Mouse (Mus musculus): ENCODE results near the gene Dis3l. TPM values are rescaled to one million over a fixed set of nuclear protein-coding genes. Genes with fewer than 3 reads are reported as not detected.

Gene Dis3l
- polyA plus RNA-seq (2015; fragmentation: Nextera tagmentation; extraction: Ambion mirVana) = 13.9 and 14.5 TPM in 2 replicates

DNA sequence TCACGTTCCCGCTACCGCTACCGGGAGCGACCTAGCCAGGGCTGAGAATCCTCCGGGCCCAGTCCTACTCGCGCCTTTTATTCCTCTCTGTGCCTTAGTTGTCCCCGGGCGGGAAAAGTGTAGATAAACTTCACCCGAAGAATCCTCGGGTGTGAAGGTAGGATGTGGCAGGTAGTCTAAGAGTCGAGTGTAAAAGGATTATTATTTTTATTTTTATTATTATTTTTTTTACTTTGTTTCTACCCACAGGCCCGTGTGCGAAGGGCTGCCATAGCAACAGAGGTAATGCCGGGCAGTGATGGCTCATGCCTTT lies at the start of gene Dis3l:
TSS of gene Dis3l (minus strand) at position 35 of the 313 bp plus-strand sequence.
- no peak for DNase-seq (ENCODE audit: low spot score)
- H3K9me3 ChIP-seq (replicated peaks; ENCODE audit: low read length) = no peaks in the 10 kb centered on the region
- TF ChIP-seq CTCF (IDR thresholded peaks at IDR 0.05; ENCODE audit: low read depth) = no peak
- ATAC-seq (replicated peaks; ENCODE audit: low FRiP score, low read depth) = no peak
- H3K4me2 ChIP-seq (ENCODE audit: low read length) = peak within 1 kb of the TSS; percentile 76
- peak within 1 kb of the TSS; percentile 100 for H3K27ac ChIP-seq
- WGBS = 8% methylated on average over 16 of the region's 16 CpGs
- H3K9ac ChIP-seq (ENCODE audit: low read depth, low read length) = peak within 1 kb of the TSS; percentile 100
- H3K27me3 ChIP-seq (ENCODE audit: insufficient read depth, low read length) = no peaks in the 10 kb centered on the region
- peak within 1 kb of the TSS; percentile 72 for H3K4me3 ChIP-seq (replicated peaks; ENCODE audit: low read depth, low read length)
- peaks cover 9% of the 10 kb centered on the region for H3K4me1 ChIP-seq (replicated peaks; ENCODE audit: insufficient read depth, low read length)
- H3K36me3 ChIP-seq (ENCODE audit: insufficient read depth, low read length) = 0 out of 2 replicates have a peak, but pooled peaks cover 4% of the 10 kb centered on the region

DNA sequence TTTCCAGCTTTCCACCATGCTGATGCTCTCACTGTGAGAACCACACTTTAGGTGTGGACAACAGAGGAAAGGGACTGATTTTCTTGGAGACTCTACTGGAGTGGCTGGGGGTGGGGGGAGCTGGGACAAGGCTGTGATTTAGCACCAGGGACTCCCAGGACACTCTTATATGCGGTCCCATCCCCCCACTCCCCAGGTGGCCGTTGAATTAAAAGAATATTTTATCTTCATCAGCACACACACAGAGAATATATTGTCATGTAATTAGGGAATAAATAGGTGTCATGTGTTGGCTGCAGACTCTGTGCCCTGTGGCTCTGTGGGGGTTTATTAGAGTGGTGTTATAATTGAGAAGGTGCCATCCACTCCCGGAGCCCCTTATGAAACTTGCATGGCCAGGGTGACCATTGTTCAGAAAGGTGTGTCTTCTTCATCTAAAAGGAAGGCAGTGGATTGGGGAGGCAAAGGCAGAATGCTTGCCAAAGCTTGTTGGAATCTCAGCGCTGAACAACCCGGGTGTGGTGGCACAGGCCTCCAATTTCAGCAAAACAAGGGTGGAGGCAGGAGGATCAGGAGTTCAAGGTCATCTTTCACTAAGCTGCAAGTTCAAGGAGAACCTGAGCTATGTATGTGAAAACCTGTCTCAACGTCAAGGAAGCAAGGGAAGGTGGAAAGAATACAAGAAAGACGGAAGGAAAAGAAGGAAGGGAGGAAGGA lies 48.6 kb upstream of the Dis3l start:
- Histone ChIP-seq H3K4me3 (replicated peaks; ENCODE audit: low read depth, low read length) (no peak overlapping the region), H3K9ac (ENCODE audit: low read depth, low read length) (no peak overlapping the region), H3K27ac (no peak overlapping the region), H3K4me1 (replicated peaks; ENCODE audit: insufficient read depth, low read length) (peaks cover 8% of the 10 kb centered on the region; the same call in 1 of the 2 replicates), H3K27me3 (ENCODE audit: insufficient read depth, low read length) (peaks cover 30% of the 10 kb centered on the region), H3K36me3 (ENCODE audit: insufficient read depth, low read length) (no peaks in the 10 kb centered on the region), H3K4me2 (ENCODE audit: low read length) (no peak overlapping the region), H3K9me3 (replicated peaks; ENCODE audit: low read length) (no peaks in the 10 kb centered on the region)
- ATAC-seq (replicated peaks; ENCODE audit: low FRiP score, low read depth) = no peak
- DNase-seq (ENCODE audit: low spot score) = no peak
- TF ChIP-seq CTCF (IDR thresholded peaks at IDR 0.05; ENCODE audit: low read depth) = no peak
- 63% methylated on average over 7 of the region's 7 CpGs for WGBS

DNA sequence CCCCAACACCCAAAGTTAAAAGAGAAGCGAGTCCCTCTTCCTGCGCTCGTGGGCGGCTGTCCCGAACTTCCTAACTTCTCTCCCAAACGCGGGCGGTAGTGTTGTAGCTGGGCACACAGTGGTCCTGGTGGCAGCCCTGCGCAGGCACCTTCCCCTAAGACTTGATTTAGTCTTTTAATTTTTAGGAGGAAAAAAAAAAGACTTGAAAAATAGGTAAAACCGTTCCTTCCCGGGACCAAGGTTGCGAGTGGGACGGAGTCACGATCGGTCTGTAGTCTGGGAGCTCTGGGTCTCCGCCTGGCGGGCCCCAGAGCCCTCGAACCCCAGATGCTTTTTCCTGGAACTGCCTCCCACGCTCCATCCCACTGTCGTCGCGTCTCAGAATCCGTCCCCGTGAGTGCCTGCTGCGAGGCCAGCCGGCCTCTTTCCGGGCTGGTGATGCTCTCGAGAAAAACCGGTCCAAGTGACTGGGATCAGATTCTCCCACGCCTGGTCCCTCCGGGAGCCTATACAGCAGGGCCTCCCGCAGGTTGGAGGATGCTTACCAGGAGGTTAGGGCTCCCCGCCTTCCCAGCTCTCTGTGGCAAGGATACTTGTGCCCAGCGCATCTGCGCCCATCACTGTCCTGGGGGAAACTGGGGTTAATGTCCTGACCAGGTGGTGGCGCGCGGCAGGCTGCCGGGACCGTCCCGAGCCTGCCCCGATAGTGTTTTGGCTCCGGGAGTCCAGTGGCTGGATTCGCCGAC lies 45.6 kb upstream of the Dis3l start:
- DNase-seq (ENCODE audit: low spot score) = no peak
- 3% methylated on average over 45 of the region's 45 CpGs for WGBS

DNA sequence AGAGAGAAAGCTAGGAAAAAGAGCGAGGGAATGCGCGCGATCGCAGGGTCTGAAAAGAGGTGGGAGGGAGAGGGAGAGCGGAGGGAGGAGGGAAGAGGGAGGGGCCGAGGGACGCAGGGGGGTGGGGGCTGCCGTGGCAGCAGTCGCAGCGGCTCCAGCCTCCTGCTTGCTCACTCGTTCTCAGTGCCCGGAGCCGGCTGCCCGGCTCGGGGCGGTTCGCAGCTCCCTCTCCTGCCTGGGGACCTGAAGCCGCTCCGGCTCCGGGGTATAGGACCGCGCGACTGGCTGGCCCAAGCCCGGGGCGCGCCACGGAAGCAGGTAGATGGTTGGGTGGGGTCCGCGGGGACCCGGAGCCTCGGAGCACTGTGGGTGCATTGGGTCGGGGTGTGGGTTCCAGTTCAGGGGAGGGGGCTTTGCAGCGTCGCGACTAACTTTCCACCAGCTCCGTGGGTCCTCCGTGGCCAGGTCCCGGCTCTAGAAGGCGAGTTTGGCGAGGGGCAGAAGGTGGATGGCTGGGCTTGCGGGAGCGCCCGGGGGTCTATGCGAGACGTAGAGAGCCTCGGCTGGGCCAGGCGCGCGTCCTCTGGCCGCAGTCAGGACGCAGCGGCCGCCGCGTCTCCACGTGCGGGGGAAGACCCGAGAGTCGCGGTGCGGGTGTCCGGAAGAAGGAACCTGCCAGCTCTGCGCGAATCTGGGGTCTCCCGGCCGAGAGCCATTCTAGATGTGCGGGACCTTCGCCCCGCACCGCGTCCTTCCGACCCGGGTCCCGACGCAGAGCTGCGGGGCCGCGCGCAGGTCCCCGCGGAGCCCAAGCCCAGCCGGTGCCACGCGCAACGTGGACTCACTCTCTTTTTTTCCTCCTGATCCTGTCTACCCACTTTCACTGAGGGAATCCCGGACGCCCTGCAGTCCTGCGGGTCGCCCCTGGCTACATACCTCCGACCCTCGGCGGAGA lies 44.7 kb upstream of the Dis3l start, which contains the start of gene Megf11:
TSS of gene Megf11 (plus strand) at position 116 of the 955 bp plus-strand sequence.
- Histone ChIP-seq H3K27ac (no peak within 1 kb of the TSS), H3K4me2 (ENCODE audit: low read length) (peak within 1 kb of the TSS; percentile 98), H3K4me3 (replicated peaks; ENCODE audit: low read depth, low read length) (peak within 1 kb of the TSS; percentile 53), H3K36me3 (ENCODE audit: insufficient read depth, low read length) (no peaks in the 10 kb centered on the region), H3K9ac (ENCODE audit: low read depth, low read length) (peak within 1 kb of the TSS; percentile 24), H3K27me3 (ENCODE audit: insufficient read depth, low read length) (peaks cover 34% of the 10 kb centered on the region), H3K4me1 (replicated peaks; ENCODE audit: insufficient read depth, low read length) (peaks cover 8% of the 10 kb centered on the region; the same call in 1 of the 2 replicates), H3K9me3 (replicated peaks; ENCODE audit: low read length) (no peaks in the 10 kb centered on the region)
- DNase-seq (ENCODE audit: low spot score) (peak; percentile 57), ATAC-seq (replicated peaks; ENCODE audit: low FRiP score, low read depth) (peak; percentile 43; the same call in 1 of the 2 replicates)
- under 1% methylated on average over 80 of the region's 93 CpGs for WGBS
- TF ChIP-seq CTCF (IDR thresholded peaks at IDR 0.05; ENCODE audit: low read depth) = no peak

More for the DNA sequence above, 45.6 kb upstream of the Dis3l start:
- Histone ChIP-seq H3K27ac (no peak overlapping the region), H3K9me3 (replicated peaks; ENCODE audit: low read length) (no peaks in the 10 kb centered on the region), H3K9ac (ENCODE audit: low read depth, low read length) (peak overlapping the region; percentile 24; the same call in 1 of the 2 replicates), H3K4me1 (replicated peaks; ENCODE audit: insufficient read depth, low read length) (peaks cover 8% of the 10 kb centered on the region; the same call in 1 of the 2 replicates), H3K4me3 (replicated peaks; ENCODE audit: low read depth, low read length) (peak overlapping the region; percentile 53), H3K36me3 (ENCODE audit: insufficient read depth, low read length) (no peaks in the 10 kb centered on the region), H3K27me3 (ENCODE audit: insufficient read depth, low read length) (peaks cover 34% of the 10 kb centered on the region), H3K4me2 (ENCODE audit: low read length) (peak overlapping the region; percentile 98)
- TF ChIP-seq CTCF (IDR thresholded peaks at IDR 0.05; ENCODE audit: low read depth) = peak; percentile 19; the same call in 1 of the 2 replicates
- no peak for ATAC-seq (replicated peaks; ENCODE audit: low FRiP score, low read depth)

DNA sequence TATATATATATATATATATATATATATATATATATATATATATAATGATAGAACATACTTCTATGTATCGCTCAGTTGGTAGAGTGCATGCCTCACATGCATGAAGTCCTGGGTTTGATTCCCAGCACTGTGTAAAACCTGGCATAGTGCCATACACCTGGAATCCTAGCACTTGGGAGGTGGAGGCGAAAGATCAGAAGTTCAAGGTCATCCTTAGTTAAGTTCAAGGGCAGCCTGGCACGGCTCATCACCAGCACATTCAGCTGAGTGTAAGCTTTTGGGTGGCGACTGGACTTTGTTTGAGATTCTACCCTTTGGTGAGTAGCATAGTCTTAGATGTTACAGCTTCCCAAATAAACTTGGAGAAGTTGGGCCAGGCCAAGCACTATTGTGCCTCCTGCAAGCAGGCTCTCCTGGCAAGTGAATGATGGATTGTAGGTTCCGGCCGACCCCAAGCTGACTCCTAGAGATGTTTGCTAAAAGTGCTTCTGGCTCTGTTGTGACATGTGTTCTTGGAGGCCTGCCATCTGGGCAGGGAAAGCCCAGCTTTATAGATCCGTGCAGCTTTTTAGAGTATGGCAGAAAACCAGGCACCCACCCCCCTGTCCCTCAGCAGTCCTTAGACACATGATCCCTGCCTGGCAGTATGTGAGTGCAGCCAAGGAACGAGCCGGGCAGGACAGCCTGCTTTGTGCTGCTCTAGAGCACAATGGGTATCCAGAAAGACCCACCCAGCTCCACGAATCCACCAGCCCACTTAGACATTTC lies 42.1 kb upstream of the Dis3l start:
- Histone ChIP-seq H3K36me3 (ENCODE audit: insufficient read depth, low read length) (no peaks in the 10 kb centered on the region), H3K27me3 (ENCODE audit: insufficient read depth, low read length) (peaks cover 34% of the 10 kb centered on the region), H3K27ac (no peak overlapping the region), H3K4me2 (ENCODE audit: low read length) (no peak overlapping the region), H3K4me1 (replicated peaks; ENCODE audit: insufficient read depth, low read length) (peaks cover 8% of the 10 kb centered on the region; the same call in 1 of the 2 replicates), H3K9me3 (replicated peaks; ENCODE audit: low read length) (no peaks in the 10 kb centered on the region), H3K9ac (ENCODE audit: low read depth, low read length) (no peak overlapping the region), H3K4me3 (replicated peaks; ENCODE audit: low read depth, low read length) (no peak overlapping the region)
- 46% methylated on average over 10 of the region's 10 CpGs for WGBS
- TF ChIP-seq CTCF (IDR thresholded peaks at IDR 0.05; ENCODE audit: low read depth) = no peak
- peak; percentile 16 for DNase-seq (ENCODE audit: low spot score)
- ATAC-seq (replicated peaks; ENCODE audit: low FRiP score, low read depth) = no peak
